8 mouse cellular contexts compared by ENCODE assay signal in genomic region chr8:126945730-126946163, GRCm38 (mm10). TPM values are rescaled to one million over a fixed set of nuclear protein-coding genes. Genes with fewer than 3 reads are reported as not detected.
DNase-seq lines count a peak whose midpoint lies in the region; ATAC-seq and TF ChIP-seq lines count a peak whose summit lies in the region.

Gene Tomm20, minus strand, starts transcription at chr8:126945844.

- H3K4me1 ChIP-seq in erythroblast, embryonic 14.5 days (ENCODE audit: control insufficient read depth): peaks cover 42% of the 10 kb centered on the region
- H3K4me1 ChIP-seq in heart, embryonic 12.5 days (replicated peaks): peaks cover 23% of the 10 kb centered on the region
- H3K4me1 ChIP-seq in kidney, postnatal 0 days (replicated peaks; ENCODE audit: insufficient read depth, low read length): peaks cover 7% of the 10 kb centered on the region; the same call in 1 of the 2 replicates
- H3K4me1 ChIP-seq in liver, embryonic 11.5 days (replicated peaks; ENCODE audit: control insufficient read depth, insufficient read depth, low read length): peaks cover 14% of the 10 kb centered on the region
- peaks cover 11% of the 10 kb centered on the region for H3K4me1 ChIP-seq in stomach, embryonic 14.5 days (ENCODE audit: control insufficient read depth, insufficient read depth, low read length)

- TF ChIP-seq POLR2A in brain, embryonic 14.5 days (IDR thresholded peaks at IDR 0.05; ENCODE audit: borderline replicate concordance, extremely low read depth, insufficient read depth, insufficient read length, poor library complexity, severe bottlenecking): peak; percentile 44

- peak; percentile 94 for ATAC-seq in heart, embryonic 12.5 days (ENCODE audit: insufficient number of reproducible peaks, low FRiP score)
- peak; percentile 93 for ATAC-seq in kidney, postnatal 0 days (replicated peaks; ENCODE audit: low FRiP score, low read depth)
- ATAC-seq in liver, embryonic 11.5 days (replicated peaks; ENCODE audit: low FRiP score): peak; percentile 89
- ATAC-seq in stomach, embryonic 14.5 days (ENCODE audit: insufficient number of reproducible peaks, insufficient read depth, low FRiP score, low read depth): peak; percentile 91

- peak within 1 kb of the TSS; percentile 97 for H3K4me3 ChIP-seq in C2C12 (ENCODE audit: insufficient read depth, poor library complexity, severe bottlenecking)
- H3K4me3 ChIP-seq in erythroblast, embryonic 14.5 days (replicated peaks): peak within 1 kb of the TSS; percentile 94
- H3K4me3 ChIP-seq in heart, embryonic 12.5 days: peak within 1 kb of the TSS; percentile 95
- peak within 1 kb of the TSS; percentile 87 for H3K4me3 ChIP-seq in kidney, postnatal 0 days (replicated peaks; ENCODE audit: low read depth, low read length)
- H3K4me3 ChIP-seq in liver, embryonic 11.5 days (ENCODE audit: low read depth, low read length): peak within 1 kb of the TSS; percentile 97
- H3K4me3 ChIP-seq in stomach, embryonic 14.5 days (ENCODE audit: low read depth, low read length): peak within 1 kb of the TSS; percentile 71

- under 1% methylated on average over 48 of the region's 48 CpGs for WGBS in heart, embryonic 12.5 days
- WGBS in kidney, postnatal 0 days: under 1% methylated on average over 48 of the region's 48 CpGs
- 0% methylated on average over 48 of the region's 48 CpGs for WGBS in liver, embryonic 11.5 days
- under 1% methylated on average over 48 of the region's 48 CpGs for WGBS in stomach, embryonic 14.5 days

- peak within 1 kb of the TSS; percentile 94 for H3K27ac ChIP-seq in heart, embryonic 12.5 days (ENCODE audit: poor library complexity, severe bottlenecking)
- H3K27ac ChIP-seq in kidney, postnatal 0 days: peak within 1 kb of the TSS; percentile 97
- peak within 1 kb of the TSS; percentile 78 for H3K27ac ChIP-seq in liver, embryonic 11.5 days (ENCODE audit: low read depth, low read length)
- H3K27ac ChIP-seq in stomach, embryonic 14.5 days (ENCODE audit: low read length): peak within 1 kb of the TSS; percentile 88

- H3ac ChIP-seq in C2C12 (ENCODE audit: control insufficient read depth, insufficient read length, low read depth): peak within 1 kb of the TSS; percentile 96

- H3K79me2 ChIP-seq in C2C12 (ENCODE audit: control insufficient read depth, insufficient read depth): peaks cover 48% of the 10 kb centered on the region

- H3K79me3 ChIP-seq in C2C12 (ENCODE audit: low read depth): peaks cover 45% of the 10 kb centered on the region

- H3K27me3 ChIP-seq in C2C12 (ENCODE audit: control insufficient read depth, insufficient read depth, insufficient read length): no peaks in the 10 kb centered on the region
- H3K27me3 ChIP-seq in erythroblast, embryonic 14.5 days (ENCODE audit: control insufficient read depth): no peaks in the 10 kb centered on the region
- H3K27me3 ChIP-seq in heart, embryonic 12.5 days (replicated peaks): no peaks in the 10 kb centered on the region
- no peaks in the 10 kb centered on the region for H3K27me3 ChIP-seq in kidney, postnatal 0 days (ENCODE audit: insufficient read depth, low read length)
- H3K27me3 ChIP-seq in liver, embryonic 11.5 days (replicated peaks; ENCODE audit: control insufficient read depth, insufficient read depth, low read length): no peaks in the 10 kb centered on the region
- H3K27me3 ChIP-seq in stomach, embryonic 14.5 days (ENCODE audit: control insufficient read depth, insufficient read depth, low read length): no peaks in the 10 kb centered on the region

- no peak for TF ChIP-seq CTCF in C2C12 (IDR thresholded peaks at IDR 0.05; ENCODE audit: control insufficient read depth, insufficient read depth, insufficient read length)
- TF ChIP-seq CTCF in brain, embryonic 14.5 days (IDR thresholded peaks at IDR 0.05; ENCODE audit: borderline replicate concordance, extremely low read depth, insufficient read depth, insufficient read length): no peak
- TF ChIP-seq CTCF in kidney, postnatal 0 days (IDR thresholded peaks at IDR 0.05; ENCODE audit: low read depth): no peak

- H3K4me2 ChIP-seq in heart, embryonic 12.5 days: peak within 1 kb of the TSS; percentile 77
- H3K4me2 ChIP-seq in kidney, postnatal 0 days (ENCODE audit: low read length): peak within 1 kb of the TSS; percentile 91
- H3K4me2 ChIP-seq in liver, embryonic 11.5 days: peak within 1 kb of the TSS; percentile 94
- peak within 1 kb of the TSS; percentile 81 for H3K4me2 ChIP-seq in stomach, embryonic 14.5 days (replicated peaks; ENCODE audit: low read depth, low read length)

- DNase-seq in brain, embryonic 14.5 days (ENCODE audit: low read depth): peak; percentile 98
- peak; percentile 98 for DNase-seq in kidney, postnatal 0 days (ENCODE audit: low spot score)
- DNase-seq in liver, embryonic 11.5 days (ENCODE audit: low spot score): peak; percentile 96
- peak; percentile 95 for DNase-seq in naive thymus-derived CD4-positive, alpha-beta T cell, adult 2 months (ENCODE audit: low read depth)

- peaks cover 66% of the 10 kb centered on the region for H3K36me3 ChIP-seq in C2C12 (ENCODE audit: control insufficient read depth, insufficient read depth)
- peaks cover 49% of the 10 kb centered on the region for H3K36me3 ChIP-seq in erythroblast, embryonic 14.5 days (ENCODE audit: control insufficient read depth)
- peaks cover 21% of the 10 kb centered on the region for H3K36me3 ChIP-seq in heart, embryonic 12.5 days
- peaks cover 16% of the 10 kb centered on the region for H3K36me3 ChIP-seq in kidney, postnatal 0 days (ENCODE audit: insufficient read depth, low read length)
- peaks cover 5% of the 10 kb centered on the region; the same call in 1 of the 2 replicates for H3K36me3 ChIP-seq in liver, embryonic 11.5 days (ENCODE audit: control insufficient read depth, insufficient read depth, low read length)
- peaks cover 15% of the 10 kb centered on the region; the same call in 1 of the 2 replicates for H3K36me3 ChIP-seq in stomach, embryonic 14.5 days (ENCODE audit: control insufficient read depth, insufficient read depth, low read length)

- H3K9me3 ChIP-seq in erythroblast, embryonic 14.5 days (ENCODE audit: control insufficient read depth, low read length): no peaks in the 10 kb centered on the region
- H3K9me3 ChIP-seq in heart, embryonic 12.5 days (replicated peaks): no peaks in the 10 kb centered on the region
- no peaks in the 10 kb centered on the region for H3K9me3 ChIP-seq in kidney, postnatal 0 days (replicated peaks; ENCODE audit: low read length)
- H3K9me3 ChIP-seq in liver, embryonic 11.5 days (ENCODE audit: control insufficient read depth, low read length): no peaks in the 10 kb centered on the region
- H3K9me3 ChIP-seq in stomach, embryonic 14.5 days (ENCODE audit: control insufficient read depth, low read depth, low read length): no peaks in the 10 kb centered on the region

- H3K9ac ChIP-seq in heart, embryonic 12.5 days: peak within 1 kb of the TSS; percentile 97
- H3K9ac ChIP-seq in kidney, postnatal 0 days (ENCODE audit: low read depth, low read length): peak within 1 kb of the TSS; percentile 91
- H3K9ac ChIP-seq in liver, embryonic 11.5 days (ENCODE audit: low read depth, low read length): peak within 1 kb of the TSS; percentile 96
- H3K9ac ChIP-seq in stomach, embryonic 14.5 days (replicated peaks; ENCODE audit: low read depth, low read length): peak within 1 kb of the TSS; percentile 96

TF ChIP-seq in C2C12, 6 proteins besides CTCF, POLR2A, EP300 and RAD21:
- no peak for TF ChIP-seq CEBPB (IDR thresholded peaks at IDR 0.05; ENCODE audit: low read depth)
- TF ChIP-seq MAX (IDR thresholded peaks at IDR 0.05): peak; percentile 98
- no peak for TF ChIP-seq MYOG (IDR thresholded peaks at IDR 0.05; ENCODE audit: control insufficient read depth, extremely low read depth, insufficient read length)
- TF ChIP-seq MYOD1 (IDR thresholded peaks at IDR 0.05; ENCODE audit: control insufficient read depth, insufficient read length, low read depth): no peak
- peak; percentile 85 for TF ChIP-seq USF1 (IDR thresholded peaks at IDR 0.05; ENCODE audit: low read depth)
- peak; percentile 10 for TF ChIP-seq FOSL1 (IDR thresholded peaks at IDR 0.05; ENCODE audit: insufficient read depth, low read length, poor library complexity, severe bottlenecking)
TF ChIP-seq in C2C12: peak in this region for 3.

RNA-seq across cellular contexts. Expression of gene Tomm20, which starts in this region (rescaled TPM):
- polyA plus RNA-seq in C2C12 (2012; fragmentation: generic; extraction: Trizol): 255 TPM
- polyA plus RNA-seq in brain, embryonic 14.5 days (2012; rRNA removed): 94.5 and 111 TPM in 2 replicates
- 37.4 and 40.7 TPM in 2 replicates for polyA plus RNA-seq in erythroblast, embryonic 14.5 days (2012)
- polyA plus RNA-seq in heart, embryonic 12.5 days (2016; fragmentation: Nextera tagmentation; extraction: Ambion mirVana): 211 TPM in 2 replicates
- 309 and 315 TPM in 2 replicates for polyA plus RNA-seq in kidney, postnatal 0 days (2015; fragmentation: Nextera tagmentation; extraction: Ambion mirVana)
- 359 and 372 TPM in 2 replicates for polyA plus RNA-seq in liver, embryonic 11.5 days (2014; fragmentation: Nextera tagmentation; extraction: Ambion mirVana)
- polyA plus RNA-seq in stomach, embryonic 14.5 days (2014; fragmentation: Nextera tagmentation; extraction: Ambion mirVana): 200 and 202 TPM in 2 replicates

Comparison
In these comparisons a context has a peak if more than half of its experiments do, and no peak if none do; other contexts are left out.
1. Peak in every context shown above with its lines: DNase-seq, ATAC-seq, H3K4me3 ChIP-seq and H3K27ac ChIP-seq.